Mouse (Mus musculus): ENCODE results near the gene Acss3.

DNA sequence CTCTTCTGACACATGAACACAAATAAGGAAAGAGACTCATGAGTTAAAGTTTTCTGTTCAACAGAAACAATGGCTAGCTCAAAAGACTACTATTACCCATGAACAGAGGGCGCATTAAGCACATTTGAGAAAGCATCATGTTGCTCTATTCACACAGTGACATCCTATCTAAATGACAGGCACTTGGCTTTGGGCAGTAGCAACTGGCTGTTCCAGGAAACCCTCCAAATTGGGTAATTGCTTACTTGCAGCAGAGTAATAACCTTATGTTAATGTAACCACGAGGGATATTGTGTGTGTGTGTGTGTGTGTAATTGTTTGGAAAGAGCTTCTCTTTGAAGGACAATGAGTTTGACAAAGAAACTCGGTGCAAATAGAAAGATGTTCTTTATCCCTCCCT lies 29.0 kb downstream of the Acss3 start:
- no peak for TF ChIP-seq CEBPB (IDR thresholded peaks at IDR 0.05; ENCODE audit: low read depth)
- no peak for TF ChIP-seq CTCF (IDR thresholded peaks at IDR 0.05; ENCODE audit: control insufficient read depth, insufficient read depth, insufficient read length)
- no peak for TF ChIP-seq MYOD1 (IDR thresholded peaks at IDR 0.05; ENCODE audit: control insufficient read depth, insufficient read length, low read depth)
- TF ChIP-seq MAX (IDR thresholded peaks at IDR 0.05): no peak
- TF ChIP-seq USF1 (IDR thresholded peaks at IDR 0.05; ENCODE audit: low read depth): no peak
- no peak for TF ChIP-seq MYOG (IDR thresholded peaks at IDR 0.05; ENCODE audit: control insufficient read depth, extremely low read depth, insufficient read length)
- TF ChIP-seq FOSL1 (IDR thresholded peaks at IDR 0.05; ENCODE audit: insufficient read depth, low read length, poor library complexity, severe bottlenecking): no peak

All from C2C12 (cell line).